Mouse (Mus musculus): ENCODE data around the gene Tmbim6. TPM values are rescaled to one million over a fixed set of nuclear protein-coding genes. Genes with fewer than 3 reads are reported as not detected.
"Not testable (repeated sequence)": the region's sequence is repeated elsewhere in the genome, so short reads cannot be mapped to it uniquely, and the experiment has no call there.

The Tmbim6 gene
- polyA plus RNA-seq, 1 experiment: 434 TPM

- Histone ChIP-seq H3K36me3 (ENCODE audit: control insufficient read depth, insufficient read depth, low read length) (no peaks in the 10 kb centered on the region), H3K27me3 (ENCODE audit: control insufficient read depth, insufficient read depth, low read length) (no peaks in the 10 kb centered on the region), H3K4me1 (ENCODE audit: control insufficient read depth, insufficient read depth, insufficient read length) (peaks cover 9% of the 10 kb centered on the region; the same call in 1 of the 2 replicates), H3K4me3 (ENCODE audit: extremely low read depth, insufficient read depth, insufficient read length) (no peak overlapping the region), H3K27ac (ENCODE audit: insufficient read depth, low read length) (no peak overlapping the region)
- TF ChIP-seq POLR2A (IDR thresholded peaks at IDR 0.05; ENCODE audit: low read depth, low read length): no peak
- no peak for TF ChIP-seq CTCF (IDR thresholded peaks at IDR 0.05; ENCODE audit: extremely low read depth, insufficient read depth, insufficient read length, insufficient replicate concordance)
- no peak for DNase-seq (ENCODE audit: low read depth in 1 of 2, low spot score in 2 of 2)
- WGBS: 80% methylated on average over 6 of the region's 6 CpGs
Observed at GRCm38 (mm10) chr15:99445567-99445966, 52.9 kb downstream of the Tmbim6 start.

- H3K36me3 ChIP-seq (ENCODE audit: control insufficient read depth, insufficient read depth, low read length); H3K4me1 ChIP-seq (ENCODE audit: control insufficient read depth, insufficient read depth, insufficient read length); H3K27ac ChIP-seq (ENCODE audit: insufficient read depth, low read length); H3K27me3 ChIP-seq (ENCODE audit: control insufficient read depth, insufficient read depth, low read length); H3K4me3 ChIP-seq (ENCODE audit: extremely low read depth, insufficient read depth, insufficient read length); DNase-seq (ENCODE audit: low read depth in 1 of 2, low spot score in 2 of 2): not testable (repeated sequence)
- WGBS: 85% methylated on average over 10 of the region's 10 CpGs
Observed at GRCm38 (mm10) chr15:99446136-99446535, 53.5 kb downstream of the Tmbim6 start.

GRCm38 (mm10) chr15:99449131-99449750 lies 56.6 kb downstream of the Tmbim6 start:
- WGBS: 28% methylated on average over 9 of the region's 9 CpGs
- no peak overlapping the region for H3K4me3 ChIP-seq (ENCODE audit: extremely low read depth, insufficient read depth, insufficient read length)
- peaks cover 9% of the 10 kb centered on the region; the same call in 1 of the 2 replicates for H3K4me1 ChIP-seq (ENCODE audit: control insufficient read depth, insufficient read depth, insufficient read length)
- no peak for TF ChIP-seq CTCF (IDR thresholded peaks at IDR 0.05; ENCODE audit: extremely low read depth, insufficient read depth, insufficient read length, insufficient replicate concordance)
- no peak for TF ChIP-seq POLR2A (IDR thresholded peaks at IDR 0.05; ENCODE audit: low read depth, low read length)
- no peak for DNase-seq (ENCODE audit: low read depth in 1 of 2, low spot score in 2 of 2)
- no peaks in the 10 kb centered on the region for H3K36me3 ChIP-seq (ENCODE audit: control insufficient read depth, insufficient read depth, low read length)
- 0 out of 2 replicates have a peak overlapping the region, but pooled peaks have one; percentile 5 for H3K27ac ChIP-seq (ENCODE audit: insufficient read depth, low read length)
- no peaks in the 10 kb centered on the region for H3K27me3 ChIP-seq (ENCODE audit: control insufficient read depth, insufficient read depth, low read length)

- no peaks in the 10 kb centered on the region for H3K36me3 ChIP-seq (ENCODE audit: control insufficient read depth, insufficient read depth, low read length)
- 0 out of 2 replicates have a peak overlapping the region, but pooled peaks have one; percentile 5 for H3K27ac ChIP-seq (ENCODE audit: insufficient read depth, low read length)
- DNase-seq (ENCODE audit: low read depth in 1 of 2, low spot score in 2 of 2): no peak
- no peak overlapping the region for H3K4me3 ChIP-seq (ENCODE audit: extremely low read depth, insufficient read depth, insufficient read length)
- peaks cover 9% of the 10 kb centered on the region; the same call in 1 of the 2 replicates for H3K4me1 ChIP-seq (ENCODE audit: control insufficient read depth, insufficient read depth, insufficient read length)
- no peaks in the 10 kb centered on the region for H3K27me3 ChIP-seq (ENCODE audit: control insufficient read depth, insufficient read depth, low read length)
- TF ChIP-seq POLR2A (IDR thresholded peaks at IDR 0.05; ENCODE audit: low read depth, low read length) (no peak), CTCF (IDR thresholded peaks at IDR 0.05; ENCODE audit: extremely low read depth, insufficient read depth, insufficient read length, insufficient replicate concordance) (no peak)
- WGBS: 59% methylated on average over 8 of the region's 8 CpGs
Observed at GRCm38 (mm10) chr15:99449751-99450280, 57.1 kb downstream of the Tmbim6 start.

- Histone ChIP-seq H3K4me3 (ENCODE audit: extremely low read depth, insufficient read depth, insufficient read length) (no peak overlapping the region), H3K4me1 (ENCODE audit: control insufficient read depth, insufficient read depth, insufficient read length) (peaks cover 12% of the 10 kb centered on the region; the same call in 1 of the 2 replicates), H3K27ac (ENCODE audit: insufficient read depth, low read length) (no peak overlapping the region), H3K27me3 (ENCODE audit: control insufficient read depth, insufficient read depth, low read length) (no peaks in the 10 kb centered on the region), H3K36me3 (ENCODE audit: control insufficient read depth, insufficient read depth, low read length) (no peaks in the 10 kb centered on the region)
- TF ChIP-seq POLR2A (IDR thresholded peaks at IDR 0.05; ENCODE audit: low read depth, low read length): no peak
- TF ChIP-seq CTCF (IDR thresholded peaks at IDR 0.05; ENCODE audit: extremely low read depth, insufficient read depth, insufficient read length, insufficient replicate concordance): no peak
- DNase-seq (ENCODE audit: low read depth in 1 of 2, low spot score in 2 of 2): no peak
- WGBS: 84% methylated on average over 11 of the region's 11 CpGs
Observed at GRCm38 (mm10) chr15:99453153-99453900, 60.6 kb downstream of the Tmbim6 start.

- no peak for DNase-seq (ENCODE audit: low read depth in 1 of 2, low spot score in 2 of 2)
- Histone ChIP-seq H3K4me3 (ENCODE audit: extremely low read depth, insufficient read depth, insufficient read length) (no peak overlapping the region), H3K36me3 (ENCODE audit: control insufficient read depth, insufficient read depth, low read length) (no peaks in the 10 kb centered on the region), H3K27ac (ENCODE audit: insufficient read depth, low read length) (no peak overlapping the region), H3K4me1 (ENCODE audit: control insufficient read depth, insufficient read depth, insufficient read length) (peaks cover 5% of the 10 kb centered on the region; the same call in 1 of the 2 replicates), H3K27me3 (ENCODE audit: control insufficient read depth, insufficient read depth, low read length) (no peaks in the 10 kb centered on the region)
- 85% methylated on average over 7 of the region's 7 CpGs for WGBS
- no peak for TF ChIP-seq POLR2A (IDR thresholded peaks at IDR 0.05; ENCODE audit: low read depth, low read length)
- TF ChIP-seq CTCF (IDR thresholded peaks at IDR 0.05; ENCODE audit: extremely low read depth, insufficient read depth, insufficient read length, insufficient replicate concordance): no peak
Observed at GRCm38 (mm10) chr15:99454585-99455279, 62.0 kb downstream of the Tmbim6 start.

All from spleen, adult 2 months (tissue).